Mouse (Mus musculus): ENCODE measurements around the gene Bicdl2.
A peak's percentile ranks its signal among the peaks of the same experiment; 100 is the strongest.

Gene Bicdl2

DNA sequence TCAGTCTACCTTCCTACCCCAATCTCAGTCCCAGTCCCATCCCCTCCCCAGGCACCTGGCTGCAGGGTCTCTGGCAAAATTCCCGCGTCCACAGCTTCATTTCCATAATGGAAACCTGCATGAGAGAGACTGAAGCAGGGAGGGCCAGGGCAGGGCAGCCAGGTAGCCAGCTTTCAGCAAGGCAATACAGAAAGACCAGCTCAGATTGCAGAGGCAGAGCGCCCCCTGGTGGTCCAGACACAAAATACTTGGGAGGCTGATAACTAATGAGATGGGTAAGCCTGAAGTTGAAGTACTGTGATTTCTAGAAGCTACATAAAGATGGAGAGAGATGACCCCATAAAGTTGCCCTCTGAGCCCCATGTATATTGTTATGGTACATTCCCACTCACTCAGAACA, 45.9 kb downstream of the Bicdl2 start:
- no peaks in the 10 kb centered on the region for H3K9me3 ChIP-seq (ENCODE audit: low read length)
- peaks cover 35% of the 10 kb centered on the region for H3K27me3 ChIP-seq (ENCODE audit: insufficient read depth, low read length)
- TF ChIP-seq CTCF (conservative IDR thresholded peaks at IDR 0.05; ENCODE audit: low read length): peak; percentile 91
- TF ChIP-seq POU5F1 (IDR thresholded peaks at IDR 0.05; ENCODE audit: borderline replicate concordance, low read length): no peak
- peaks cover 32% of the 10 kb centered on the region for H3K4me1 ChIP-seq (replicated peaks; ENCODE audit: low read depth, low read length)
- H3K4me3 ChIP-seq (replicated peaks; ENCODE audit: low read length): no peak overlapping the region
- no peaks in the 10 kb centered on the region for H3K36me3 ChIP-seq (ENCODE audit: insufficient read depth, low read length)

DNA sequence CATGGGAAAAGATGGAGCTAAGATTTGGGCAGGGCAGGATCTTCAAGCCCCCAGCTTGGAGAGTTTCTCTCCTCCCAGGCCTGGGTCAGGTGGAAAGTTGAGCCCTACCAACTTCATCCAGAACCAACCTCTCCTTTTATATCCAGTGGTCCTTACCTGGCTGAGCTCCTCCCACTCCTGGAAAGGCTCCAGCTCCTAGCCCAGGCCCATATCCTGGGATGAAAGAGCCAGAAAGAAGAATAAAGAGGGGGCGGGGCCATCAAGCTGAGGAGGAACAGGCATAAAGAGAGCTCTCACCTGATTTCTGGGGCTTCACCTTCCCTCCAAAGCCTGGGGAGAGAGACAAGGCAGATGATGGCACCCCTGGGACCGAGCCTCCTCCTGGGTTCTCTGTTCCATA, 56.7 kb downstream of the Bicdl2 start:
- Histone ChIP-seq H3K36me3 (ENCODE audit: insufficient read depth, low read length) (no peaks in the 10 kb centered on the region), H3K27me3 (ENCODE audit: insufficient read depth, low read length) (peaks cover 67% of the 10 kb centered on the region), H3K9me3 (ENCODE audit: low read length) (no peaks in the 10 kb centered on the region), H3K4me1 (replicated peaks; ENCODE audit: low read depth, low read length) (peaks cover 13% of the 10 kb centered on the region; the same call in 1 of the 2 replicates), H3K4me3 (replicated peaks; ENCODE audit: low read length) (no peak overlapping the region)
- no peak for TF ChIP-seq CTCF (conservative IDR thresholded peaks at IDR 0.05; ENCODE audit: low read length)
- no peak for TF ChIP-seq POU5F1 (IDR thresholded peaks at IDR 0.05; ENCODE audit: borderline replicate concordance, low read length)
- TF ChIP-seq NANOG (IDR thresholded peaks at IDR 0.05; ENCODE audit: borderline replicate concordance, low read length): no peak
